Mouse (Mus musculus) spleen, adult 2 months (tissue): ENCODE results near the gene Cit.

ENCODE experiments used
- CTCF ChIP-seq: fragments of 200-500 bp; IDR thresholded peaks from 2 replicates; pipeline ENCODE4 v1.5.1; 2011; ENCODE audit warnings: mild to moderate bottlenecking, inconsistent platforms; ENCODE audit not compliant: insufficient read depth, insufficient read length, insufficient replicate concordance; ENCODE audit errors: extremely low read depth
- POLR2A ChIP-seq: fragments of 200-500 bp; IDR thresholded peaks from 2 replicates; pipeline ENCODE4 v1.6.1; 2011; ENCODE audit warnings: low read depth, low read length, inconsistent platforms

- TF ChIP-seq POLR2A (no peak), CTCF (no peak)
These were observed 7.4 kb downstream of the Cit start for GRCm38 (mm10) chr5:115852431-115852830.
